Mouse (Mus musculus): ENCODE results near the gene Olfr761.
"Not testable (repeated sequence)": the region's sequence is repeated elsewhere in the genome, so short reads cannot be mapped to it uniquely, and the experiment has no call there.

Gene Olfr761

GRCm38 (mm10) chr17:37952979-37953378, at the start of gene Olfr761:
Gene Olfr761 (minus strand): TSS chr17:37953079.
- no peak for DNase-seq (ENCODE audit: extremely low spot score, low spot score)

- DNase-seq (ENCODE audit: extremely low spot score, low spot score): no peak
Measured at GRCm38 (mm10) chr17:37995635-37996307, 42.9 kb upstream of the Olfr761 start.

DNA sequence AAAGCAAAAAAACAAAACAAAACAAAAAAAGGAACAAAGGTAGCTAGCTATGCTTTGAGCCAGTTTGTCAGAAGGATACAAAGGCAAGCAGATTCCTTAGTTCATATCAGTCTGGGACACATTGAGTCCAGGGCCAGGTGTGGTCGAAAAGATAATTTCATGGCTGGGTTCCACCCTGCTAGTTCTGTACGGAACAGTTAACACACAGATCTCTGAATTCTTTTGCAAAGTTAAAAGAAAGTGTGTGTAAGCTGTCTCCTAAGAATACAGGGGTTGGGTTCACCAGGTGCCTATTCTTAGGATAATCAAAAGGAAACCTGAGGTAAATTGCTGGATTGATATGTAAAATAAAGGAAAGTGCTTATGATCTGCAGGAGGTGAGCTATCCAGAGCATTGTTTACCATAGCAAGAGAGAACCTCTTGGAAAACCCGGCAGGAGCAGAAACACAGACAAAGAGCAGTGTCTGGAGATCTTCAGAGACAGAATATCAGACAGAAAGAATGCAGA, 37.6 kb upstream of the Olfr761 start:
- DNase-seq (ENCODE audit: extremely low spot score, low spot score): no peak

DNA sequence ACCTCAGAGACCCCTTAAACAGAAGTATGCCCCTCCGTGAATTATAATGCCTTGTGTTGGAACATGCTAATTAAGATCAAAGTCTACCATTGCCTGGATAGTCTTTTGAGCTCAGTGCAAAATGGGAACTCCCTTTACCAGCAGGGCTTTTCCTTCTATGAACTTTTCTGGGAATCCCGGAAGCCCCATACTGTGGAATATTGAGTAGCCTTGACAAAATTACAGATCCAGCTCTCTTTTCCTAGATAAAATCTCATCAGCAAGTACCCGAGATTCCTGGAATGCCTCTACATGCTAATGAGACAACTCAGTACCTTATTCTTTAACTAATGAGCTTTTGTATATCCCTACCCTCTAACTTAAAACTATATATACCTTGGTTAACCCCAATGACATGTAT, 20.7 kb upstream of the Olfr761 start:
- DNase-seq (ENCODE audit: extremely low spot score, low spot score): no peak

DNA sequence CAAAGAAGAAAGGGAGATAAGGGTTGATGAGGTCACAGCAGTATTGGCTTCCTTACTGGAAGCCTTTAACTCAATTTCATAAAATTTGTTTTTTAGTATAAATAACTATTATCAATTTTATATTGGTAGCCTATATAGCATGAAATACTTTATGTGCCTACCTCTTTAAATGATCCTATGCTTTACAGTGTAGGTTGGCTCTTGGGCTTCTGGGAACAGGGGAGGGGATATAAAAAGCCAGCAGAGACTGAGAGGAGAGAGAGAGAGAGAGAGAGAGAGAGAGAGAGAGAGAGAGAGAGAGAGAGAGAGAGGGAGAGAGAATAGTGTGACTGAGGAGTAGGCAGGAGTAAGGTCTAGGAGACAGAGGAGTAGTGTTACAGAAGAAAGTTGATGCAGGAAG, 32.6 kb downstream of the Olfr761 start, which contains the start of gene Olfr128:
Gene Olfr128 (plus strand): TSS at position 301 of the 400 bp plus-strand sequence.
- DNase-seq (ENCODE audit: extremely low spot score, low spot score): no peak

- not testable (repeated sequence) for DNase-seq (ENCODE audit: extremely low spot score, low spot score)
Measured at GRCm38 (mm10) chr17:37906821-37907220, 46.1 kb downstream of the Olfr761 start.

All from neural tube, embryonic 10.5 days (tissue).